17 mouse cellular contexts compared by ENCODE assay signal in the genomic region with DNA sequence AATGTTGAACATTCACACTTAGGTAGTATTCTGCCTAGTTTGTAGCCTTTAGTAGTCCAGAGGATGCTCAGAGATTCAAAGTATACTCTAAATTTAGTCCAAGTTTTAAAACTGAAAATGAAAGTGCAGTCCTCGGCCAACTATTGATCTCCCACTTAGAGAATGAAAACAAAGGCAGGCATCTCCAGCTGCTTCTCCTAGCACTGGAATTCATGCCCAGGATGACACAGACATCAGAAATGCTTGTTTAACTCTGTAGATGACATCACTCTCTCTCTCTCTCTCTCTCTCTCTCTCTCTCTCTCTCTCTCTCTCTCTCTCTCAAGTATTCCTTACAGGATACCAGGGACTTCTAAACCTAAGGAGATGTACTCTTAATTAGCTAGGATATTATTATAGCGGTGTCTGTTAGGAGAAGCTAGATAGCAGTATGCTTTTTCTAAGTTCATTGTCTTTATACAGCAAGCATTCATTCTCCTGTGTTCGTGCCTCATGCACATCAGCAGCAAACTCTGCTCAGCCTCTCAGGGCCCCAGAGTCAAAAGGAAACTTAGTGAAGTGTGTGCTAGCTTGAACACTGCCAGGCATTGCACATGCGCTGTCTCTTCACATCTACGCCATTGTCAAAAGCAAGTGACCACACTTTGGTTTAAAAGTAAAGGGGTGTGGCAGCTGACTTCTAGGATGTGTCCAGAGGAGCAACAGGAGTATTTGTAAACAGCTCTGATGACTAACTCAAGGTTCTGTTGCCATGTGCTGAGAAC. TPM values are rescaled to one million over a fixed set of nuclear protein-coding genes. Genes with fewer than 3 reads are reported as not detected.
DNase-seq lines count a peak whose midpoint lies in the region; ATAC-seq and TF ChIP-seq lines count a peak whose summit lies in the region.
"Had no signal": no experiment of that assay in that cellular context is flagged by ENCODE, and none has a peak within 500 bp of the region (broad histone marks: within the 10 kb centered on the region; RNA-seq: fewer than 3 reads in every experiment).

No protein-coding gene starts in this region.

- H3K4me2 ChIP-seq in liver, postnatal 0 days (ENCODE audit: low read depth, low read length), result peak overlapping the region; percentile 16; the same call in 1 of the 2 replicates
- H3K4me2 ChIP-seq: liver, embryonic 15.5 days had no signal

- no peaks in the 10 kb centered on the region for H3K4me1 ChIP-seq in liver, postnatal 0 days (ENCODE audit: insufficient read depth)
- H3K4me1 ChIP-seq: liver, embryonic 15.5 days had no signal

- DNase-seq in liver, postnatal 0 days, result no peak
- DNase-seq in liver, result no peak
- peak; percentile 34 for DNase-seq in skeletal muscle tissue, adult 2 months (ENCODE audit: low read depth, low spot score)
- no peak for DNase-seq in left cerebral cortex, adult 11 months (ENCODE audit: low spot score)
- DNase-seq: adrenal gland, adult 8-10 months; cerebellum, postnatal 36 days; kidney, postnatal 10 days; left cerebral cortex, postnatal 4 days; thymus, postnatal 14 days had no signal

- no peaks in the 10 kb centered on the region for H3K9me3 ChIP-seq in liver, postnatal 0 days (ENCODE audit: low read length)
- H3K9me3 ChIP-seq: liver, embryonic 15.5 days had no signal

- ATAC-seq in liver, postnatal 0 days, result no peak
- peak; percentile 86 for ATAC-seq in CD4-positive, CD25-positive, alpha-beta regulatory T cell, adult 4 months
- ATAC-seq in activated CD4-positive, CD25-positive, alpha-beta regulatory T cell, adult 4 months, result peak; percentile 57
- ATAC-seq in cerebellum, adult (ENCODE audit: insufficient number of reproducible peaks, low FRiP score, low TSS enrichment), result no peak
- ATAC-seq: hindbrain, postnatal 0 days; midbrain, embryonic 16.5 days had no signal

- no peak overlapping the region for H3K9ac ChIP-seq in liver, postnatal 0 days (replicated peaks)
- H3K9ac ChIP-seq: liver, embryonic 15.5 days had no signal

- TF ChIP-seq EP300 in liver, postnatal 0 days (IDR thresholded peaks at IDR 0.05; ENCODE audit: low read depth), result no peak

- 68% methylated on average over 5 of the region's 5 CpGs for WGBS in liver, postnatal 0 days (ENCODE audit: insufficient replicate concordance)

- no peaks in the 10 kb centered on the region for H3K36me3 ChIP-seq in liver, postnatal 0 days (replicated peaks; ENCODE audit: insufficient read depth, low read length)
- H3K36me3 ChIP-seq: liver, embryonic 15.5 days had no signal

- no peak overlapping the region for H3K4me3 ChIP-seq in liver, postnatal 0 days (ENCODE audit: low read depth, low read length)
- H3K4me3 ChIP-seq: liver, embryonic 15.5 days had no signal

- H3K27me3 ChIP-seq in liver, postnatal 0 days (ENCODE audit: insufficient read depth, low read length), result no peaks in the 10 kb centered on the region
- H3K27me3 ChIP-seq: liver, embryonic 15.5 days had no signal

- H3K27ac ChIP-seq in liver, postnatal 0 days (ENCODE audit: low read depth), result no peak overlapping the region
- H3K27ac ChIP-seq: hindbrain, postnatal 0 days; liver, embryonic 15.5 days; macrophage had no signal

- TF ChIP-seq CTCF in liver, postnatal 0 days (IDR thresholded peaks at IDR 0.05; ENCODE audit: low read depth), result no peak

RNA-seq across cellular contexts. Expression of a gene that starts 26.0 kb away (rescaled TPM):
- polyA plus RNA-seq in liver, postnatal 0 days (2015; fragmentation: Nextera tagmentation; extraction: Ambion mirVana), result 0.09 TPM in 1 of 2 replicates, not detected in the other
- not detected for polyA plus RNA-seq in CD4-positive, CD25-positive, alpha-beta regulatory T cell, adult 4 months (2017; shearing (Covaris generic))
- not detected for polyA plus RNA-seq in activated CD4-positive, CD25-positive, alpha-beta regulatory T cell, adult 4 months (2017; shearing (Covaris generic))
- polyA plus RNA-seq: embryonic facial prominence, embryonic 11.5 days; hindbrain, postnatal 0 days; liver, embryonic 15.5 days; macrophage; midbrain, embryonic 16.5 days had no signal

Comparison
In these comparisons a context has a peak if more than half of its experiments do, and no peak if none do; other contexts are left out.
1. ATAC-seq: peak in CD4-positive, CD25-positive, alpha-beta regulatory T cell, adult 4 months (single experiment) and activated CD4-positive, CD25-positive, alpha-beta regulatory T cell, adult 4 months (single experiment); none in liver, postnatal 0 days (single experiment) and cerebellum, adult (single experiment).